Mouse (Mus musculus) cerebral cortex, adult 2 months (tissue): ENCODE data around the gene Adk.

Source experiments
- WGBS: fragments of 180-500 bp; shearing (Covaris S2); methylation state at CpG from one replicate; pipeline ENCODE4 v1.1.7; 2018; 5-methylcytosine and 5-hydroxymethylcytosine counted together

Adk gene

DNA sequence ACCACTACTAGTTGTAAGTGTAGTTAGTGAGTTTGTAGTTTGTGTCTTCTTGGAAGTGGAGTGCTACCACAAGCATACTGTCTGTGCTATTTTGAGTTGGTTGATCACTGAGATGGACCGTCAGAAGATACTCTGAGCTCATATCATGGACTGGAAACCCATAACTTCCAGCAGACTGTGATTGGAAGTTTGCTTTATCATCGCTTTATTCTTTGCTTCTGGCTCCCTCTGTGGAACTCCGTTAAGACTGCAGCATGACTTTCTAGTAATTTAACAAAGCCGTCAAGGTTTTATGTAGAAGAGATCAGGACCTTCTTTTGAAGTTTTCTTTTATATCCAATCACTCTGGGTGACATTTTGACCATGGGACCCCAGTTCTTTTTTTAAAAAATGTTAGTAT is 58.1 kb downstream of the Adk start:
- 37% methylated on average over 4 of the region's 4 CpGs for WGBS

DNA sequence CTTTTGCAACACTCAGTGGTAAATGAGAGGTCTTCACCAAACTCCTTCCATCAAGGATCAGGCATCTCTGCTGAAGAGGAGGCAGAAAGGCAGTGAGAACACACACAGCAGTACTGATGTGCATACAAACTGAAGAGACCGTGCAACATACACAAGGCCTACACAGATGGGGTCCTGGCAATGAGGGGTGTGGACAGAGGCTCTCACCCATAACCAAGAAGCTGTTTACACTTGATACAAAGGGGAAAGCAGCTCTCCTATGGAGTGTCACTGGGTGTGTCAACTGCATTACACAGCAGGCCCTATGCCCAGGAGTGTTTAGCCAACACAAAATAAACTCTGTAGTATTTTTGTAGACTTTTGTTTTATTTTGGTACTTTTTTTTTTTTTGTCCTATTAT is 59.1 kb downstream of the Adk start:
- WGBS: 88% methylated on average over 1 of the region's 1 CpGs

DNA sequence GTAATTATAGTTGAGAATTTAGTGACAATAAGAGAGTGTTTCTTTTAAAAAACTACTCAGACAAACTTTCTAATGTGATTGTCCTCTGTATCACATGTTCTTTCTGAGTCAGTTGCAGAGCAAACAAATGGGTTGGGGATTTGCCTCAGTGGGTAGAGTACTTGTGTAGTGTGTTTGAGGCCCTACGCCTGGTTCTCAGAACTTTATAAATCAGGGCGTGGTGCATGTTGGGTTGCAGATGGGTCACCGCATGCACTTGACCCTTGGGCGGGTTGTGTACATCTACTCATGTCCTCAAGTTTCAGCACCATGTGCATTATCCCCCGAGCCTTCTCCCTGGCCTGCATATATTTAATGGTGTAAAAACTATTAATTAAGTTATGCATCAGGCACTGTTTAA is 59.8 kb downstream of the Adk start:
- WGBS: 95% methylated on average over 5 of the region's 5 CpGs

DNA sequence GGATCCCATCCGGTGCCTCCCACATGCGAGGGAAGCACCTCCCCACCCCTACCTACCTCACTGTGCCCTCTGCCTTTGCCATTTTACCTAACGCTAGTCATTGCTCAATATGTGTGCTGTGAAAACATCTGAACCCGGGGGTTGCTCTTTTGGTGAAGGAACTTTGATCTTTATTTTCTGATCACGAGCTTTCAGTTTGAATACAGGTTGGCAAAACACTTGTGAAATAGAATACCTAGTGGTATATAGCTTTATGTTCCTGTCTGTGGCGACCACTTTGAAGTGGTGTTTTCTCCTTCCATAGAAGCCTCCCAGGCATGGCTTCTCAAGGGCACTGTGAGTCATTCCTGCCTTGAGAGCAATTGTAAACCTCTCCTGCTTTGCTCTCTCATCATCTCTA is 60.4 kb downstream of the Adk start:
- WGBS: 86% methylated on average over 6 of the region's 6 CpGs

DNA sequence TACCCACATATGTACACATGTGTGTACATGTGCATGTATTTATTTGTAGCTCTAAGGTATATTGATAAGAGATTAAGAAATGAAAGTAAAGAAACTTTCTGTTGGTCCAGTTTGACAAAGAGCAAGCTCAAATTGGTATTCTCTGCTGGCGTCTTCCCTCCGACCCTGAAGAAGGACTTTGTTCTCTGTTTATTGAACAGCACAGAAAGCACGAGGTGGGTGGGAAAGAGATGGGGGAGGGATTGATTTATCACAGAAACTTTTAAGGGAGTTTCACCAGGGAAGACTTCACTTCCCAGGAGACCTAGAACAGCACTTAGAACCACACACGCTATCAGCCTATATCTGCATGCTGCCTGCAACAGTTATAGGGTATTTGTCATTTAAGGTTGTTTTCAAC is 62.9 kb downstream of the Adk start:
- WGBS: 60% methylated on average over 4 of the region's 4 CpGs

DNA sequence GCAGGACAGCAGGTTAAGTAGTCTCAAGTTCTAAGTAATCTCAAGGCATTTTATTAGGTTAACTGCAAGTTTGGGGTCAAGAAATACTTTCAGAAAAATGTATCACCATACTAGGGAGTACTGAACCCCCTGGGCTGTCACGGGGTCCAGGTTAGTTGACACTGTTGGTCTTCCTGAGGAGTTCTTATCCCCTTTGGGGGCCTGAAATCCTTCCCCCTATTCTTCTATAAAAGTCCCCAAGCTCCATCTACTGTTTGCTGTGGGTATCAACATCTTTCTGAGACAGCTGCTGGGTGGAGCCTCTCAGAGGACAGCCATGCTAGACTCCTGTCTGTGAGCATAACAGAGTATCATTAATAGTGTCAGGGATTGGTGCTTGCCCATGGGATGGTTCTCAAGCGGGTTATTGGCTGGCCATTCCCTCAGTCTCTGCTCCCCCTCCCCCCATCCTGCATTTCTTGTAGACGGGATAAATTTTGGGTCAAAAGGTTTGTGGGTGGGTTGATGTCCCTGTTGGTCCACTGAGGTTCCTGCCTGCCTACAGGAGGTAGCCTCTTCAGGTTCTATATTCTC is 63.6 kb downstream of the Adk start:
- WGBS: 56% methylated on average over 3 of the region's 3 CpGs

DNA sequence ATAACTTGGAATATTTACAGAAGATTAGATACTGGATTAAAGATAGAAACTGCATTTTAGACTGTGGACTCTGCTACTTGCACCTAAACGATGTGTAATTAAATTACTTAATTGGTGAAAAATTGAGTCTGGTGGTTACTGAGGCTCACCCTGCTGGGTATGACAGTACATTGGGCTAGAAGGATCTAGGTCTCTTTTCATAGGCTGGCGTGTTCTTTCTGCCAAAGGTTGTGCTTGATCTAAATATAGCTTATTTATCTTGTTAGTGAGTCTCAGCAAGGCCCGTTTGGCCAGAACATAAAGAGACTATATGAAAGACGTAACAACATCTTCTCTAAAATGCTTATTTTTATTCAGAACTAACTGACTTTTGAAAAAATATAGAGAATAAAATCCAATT is 65.7 kb downstream of the Adk start:
- 71% methylated on average over 4 of the region's 4 CpGs for WGBS

DNA sequence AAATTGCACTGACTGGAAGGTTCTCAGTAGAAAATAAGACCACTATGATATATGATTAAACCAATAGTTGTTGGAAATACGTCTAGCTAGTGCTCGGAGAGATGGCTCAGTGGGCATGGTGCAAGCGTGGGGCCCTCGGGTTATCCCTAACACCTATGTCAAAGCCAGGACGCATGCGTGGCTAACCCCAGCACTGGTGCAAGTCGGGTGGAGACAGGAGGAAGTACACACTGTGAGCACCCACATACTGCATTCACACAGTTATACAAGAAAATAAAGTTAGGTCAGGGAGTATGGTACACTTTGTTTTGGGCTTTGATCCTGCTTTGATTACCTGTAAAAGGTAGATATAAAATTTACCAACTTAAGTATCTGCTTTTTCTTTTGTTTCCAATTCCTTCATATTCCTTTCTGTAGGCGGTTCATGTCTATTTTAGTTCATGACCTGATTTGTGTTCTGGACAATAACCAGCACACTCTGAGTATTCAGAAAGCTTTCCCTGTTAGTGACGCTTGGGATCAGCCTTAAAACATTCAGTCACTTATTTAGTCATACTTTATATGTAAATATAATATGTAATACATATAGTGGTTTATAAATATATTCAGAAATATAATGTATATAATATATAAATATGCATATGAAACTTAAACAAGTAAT is 67.4 kb downstream of the Adk start:
- 82% methylated on average over 9 of the region's 9 CpGs for WGBS

DNA sequence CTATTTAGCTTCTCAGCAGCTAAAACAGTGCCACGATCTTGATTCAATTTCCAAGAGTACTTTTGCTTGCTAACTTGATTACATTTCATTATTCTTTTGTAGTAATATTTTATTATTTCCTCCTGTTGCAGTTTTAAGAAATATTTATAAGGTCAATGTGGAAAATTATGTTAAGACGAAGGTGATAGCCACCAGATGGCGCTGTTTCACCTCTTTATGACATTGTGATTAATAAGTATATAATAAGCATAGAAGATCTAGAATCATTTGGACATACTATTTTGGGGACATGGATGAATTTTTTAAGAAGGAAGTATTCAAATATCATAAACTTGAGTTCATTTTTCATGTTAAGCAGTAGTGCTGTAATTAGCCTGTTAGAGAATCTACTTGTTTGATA is 68.1 kb downstream of the Adk start:
- WGBS: 26% methylated on average over 3 of the region's 3 CpGs

DNA sequence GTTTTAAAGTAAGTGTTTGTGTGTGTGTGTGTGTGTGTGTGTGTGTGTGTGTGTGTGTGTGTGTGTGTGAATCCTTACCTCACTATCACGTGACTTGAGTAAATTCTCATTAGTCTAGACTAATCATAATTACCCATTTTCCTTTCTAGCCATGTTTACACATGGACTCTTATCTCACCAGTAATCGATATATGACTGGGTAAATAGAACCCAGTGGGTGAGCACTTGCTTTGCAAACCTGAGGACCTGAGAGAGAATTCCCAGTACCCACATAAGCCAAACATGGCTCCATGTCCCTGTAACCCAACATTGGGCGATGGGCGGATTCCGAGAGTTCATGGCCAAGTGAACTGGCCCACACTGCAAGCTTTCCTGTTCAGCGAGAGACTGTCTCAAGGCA is 74.8 kb downstream of the Adk start:
- WGBS: 98% methylated on average over 6 of the region's 6 CpGs

DNA sequence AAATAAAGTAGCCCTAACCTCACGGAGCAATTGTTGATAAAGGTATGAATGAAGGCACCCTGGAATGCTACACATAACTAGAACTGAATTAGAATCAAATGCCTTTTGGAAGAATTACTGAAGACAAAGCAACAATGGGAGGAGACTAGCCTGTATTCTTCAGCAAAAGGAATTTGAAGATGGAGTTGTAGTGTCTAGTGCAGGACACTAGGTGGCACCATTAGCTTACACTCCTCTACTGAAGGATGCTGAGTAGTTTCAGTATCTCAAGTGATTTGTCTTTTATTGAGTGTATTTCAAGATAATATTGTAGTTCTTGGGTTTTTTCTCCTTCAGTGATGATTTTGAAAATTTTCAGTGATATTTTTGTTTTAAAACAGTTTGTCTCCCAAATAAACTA is 84.5 kb downstream of the Adk start:
- 33% methylated on average over 1 of the region's 1 CpGs for WGBS

DNA sequence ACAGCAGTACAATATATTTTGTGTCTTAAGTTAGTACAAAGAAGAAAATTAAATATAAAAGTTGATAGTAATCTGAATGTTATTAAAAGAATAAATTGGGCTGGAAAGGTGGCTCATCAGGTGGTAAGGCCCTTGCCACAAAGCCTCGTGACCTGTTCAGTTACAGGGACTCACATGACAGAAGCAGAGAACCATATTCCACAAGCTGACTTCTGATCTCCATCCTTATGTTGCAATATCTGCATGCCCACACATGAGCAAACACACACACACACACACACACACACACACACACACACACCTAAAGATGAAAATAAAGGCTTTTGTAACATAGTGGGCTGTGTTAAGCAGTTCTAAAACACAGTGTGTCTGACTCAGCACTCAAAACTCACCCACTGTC is 90.2 kb downstream of the Adk start:
- 83% methylated on average over 1 of the region's 1 CpGs for WGBS

DNA sequence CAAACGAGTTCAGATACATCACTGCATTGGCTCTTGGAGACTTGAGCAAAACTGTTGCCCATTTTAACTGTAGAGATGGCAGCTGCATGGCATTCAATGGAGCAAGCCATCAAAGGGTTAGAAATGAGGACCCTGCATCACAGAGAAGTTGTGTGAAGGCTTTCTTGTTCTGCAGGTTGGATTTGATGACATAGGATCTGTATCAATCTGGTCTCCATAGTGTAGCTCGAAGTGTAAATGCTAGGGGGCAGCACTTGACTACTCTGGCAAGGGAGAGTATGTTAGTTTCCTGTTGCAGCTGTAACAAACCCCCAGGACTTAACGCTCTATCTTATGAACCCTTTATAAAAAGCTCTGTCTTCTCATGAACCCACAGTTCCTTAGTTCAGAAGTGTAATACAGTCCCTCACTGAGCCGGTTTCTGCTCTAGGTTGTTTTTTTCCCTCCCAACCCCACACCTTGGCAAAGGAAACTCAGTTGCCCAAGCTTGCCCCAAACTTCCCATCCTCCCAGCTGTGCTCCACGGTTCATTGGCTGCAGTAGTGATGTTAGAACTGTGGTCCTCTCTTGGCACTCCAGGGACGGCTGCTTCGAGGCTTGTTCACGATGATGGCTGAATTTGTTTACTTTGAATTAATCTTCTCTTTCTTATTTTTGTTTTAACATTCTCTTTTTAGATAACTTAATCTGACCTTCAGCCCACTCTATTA is 91.2 kb downstream of the Adk start:
- 50% methylated on average over 8 of the region's 8 CpGs for WGBS

DNA sequence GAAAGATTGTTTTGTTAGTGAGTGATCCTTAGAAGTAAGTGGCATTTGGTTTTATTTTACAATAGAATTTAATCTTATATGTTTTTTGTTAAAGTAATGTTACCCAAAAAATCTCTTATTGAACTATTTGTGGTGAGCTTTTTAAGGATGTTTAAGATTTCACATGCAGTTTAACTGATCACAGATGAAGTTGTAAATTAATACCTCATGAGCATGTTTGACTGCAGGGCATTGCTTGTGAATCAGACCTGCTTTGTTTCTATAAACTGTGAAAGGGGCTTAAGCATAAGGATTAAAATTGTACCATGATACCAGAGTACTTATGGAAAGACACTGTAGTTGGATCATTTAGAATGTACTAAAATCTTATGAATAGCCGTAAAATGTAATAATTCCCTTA is 94.8 kb downstream of the Adk start:
- 96% methylated on average over 1 of the region's 1 CpGs for WGBS

DNA sequence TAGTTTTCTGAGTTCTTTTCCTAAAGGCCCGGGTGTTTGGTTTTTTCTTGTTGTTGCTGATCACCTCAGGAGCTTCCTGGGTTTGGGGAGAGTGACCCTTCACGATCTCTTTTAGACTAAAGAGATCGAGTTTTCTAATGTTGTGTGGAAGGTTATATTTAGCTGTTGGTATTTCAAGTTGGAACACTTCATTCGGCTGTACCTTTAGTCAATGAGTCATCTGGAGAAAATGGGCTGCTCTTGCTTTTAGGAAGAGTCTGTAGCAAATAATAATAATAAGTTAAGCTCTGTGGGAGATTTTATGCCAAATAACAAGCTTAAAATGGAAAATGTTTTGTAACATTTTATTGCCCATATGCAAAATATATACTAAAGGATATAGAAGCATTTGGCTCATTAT is 97.9 kb downstream of the Adk start:
- 45% methylated on average over 4 of the region's 4 CpGs for WGBS

DNA sequence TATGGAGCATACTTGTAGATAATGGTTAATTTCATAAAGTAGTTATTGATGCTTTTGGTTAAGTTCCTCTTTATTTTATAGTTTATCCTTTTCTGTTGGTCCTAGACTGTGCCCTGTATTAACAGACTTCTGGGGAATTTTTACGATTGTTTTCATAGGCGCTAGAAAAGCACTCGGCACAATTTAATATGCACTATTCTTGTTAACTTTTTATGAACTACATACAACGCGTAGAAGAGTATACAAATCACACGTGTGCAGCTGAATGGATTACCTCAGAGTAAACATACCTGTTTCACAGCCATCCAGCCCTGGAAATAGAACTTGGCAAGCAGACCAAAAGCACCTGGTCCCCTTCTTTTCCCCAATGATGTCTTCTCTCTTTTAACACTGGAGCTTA is 99.7 kb downstream of the Adk start:
- 94% methylated on average over 6 of the region's 6 CpGs for WGBS

DNA sequence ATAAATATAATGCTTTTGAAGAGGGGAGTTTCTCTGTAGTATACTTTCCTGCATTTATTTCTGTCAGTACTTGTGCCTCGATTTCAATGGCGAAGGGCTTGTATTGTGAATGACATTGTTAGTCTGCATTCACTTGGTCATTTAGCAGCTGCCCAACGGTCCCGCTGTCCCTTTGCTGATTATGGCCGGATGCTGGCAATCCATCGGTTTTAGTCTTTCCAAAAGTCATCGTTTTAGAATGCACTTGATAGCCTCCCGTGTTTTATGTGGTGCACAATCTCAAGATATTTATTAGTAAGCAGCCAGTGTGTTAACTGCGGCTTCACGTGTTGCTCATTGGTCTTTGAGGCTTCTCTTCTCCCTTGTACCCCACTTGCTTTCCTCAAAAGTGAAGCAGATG is 113.3 kb downstream of the Adk start:
- WGBS: 69% methylated on average over 10 of the region's 10 CpGs

DNA sequence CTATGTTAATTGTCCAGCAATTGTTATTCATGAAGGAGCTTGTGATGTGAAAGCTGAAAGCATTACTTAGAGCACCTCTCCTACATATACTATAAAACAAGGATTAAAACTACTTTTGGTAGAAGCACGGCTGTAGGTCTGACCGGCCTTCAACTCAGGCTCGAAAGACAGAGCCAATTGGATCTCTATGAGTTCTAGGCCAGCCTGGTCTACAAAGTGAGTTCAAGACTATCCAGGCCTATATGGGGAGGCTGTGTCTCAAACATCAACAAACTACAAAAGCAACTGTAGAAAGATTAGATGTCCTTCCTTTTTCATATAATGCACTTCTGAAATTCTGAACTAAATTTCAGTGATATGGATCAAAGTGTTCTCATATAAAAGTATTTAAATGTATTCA is 113.7 kb downstream of the Adk start:
- WGBS: 92% methylated on average over 3 of the region's 3 CpGs

DNA sequence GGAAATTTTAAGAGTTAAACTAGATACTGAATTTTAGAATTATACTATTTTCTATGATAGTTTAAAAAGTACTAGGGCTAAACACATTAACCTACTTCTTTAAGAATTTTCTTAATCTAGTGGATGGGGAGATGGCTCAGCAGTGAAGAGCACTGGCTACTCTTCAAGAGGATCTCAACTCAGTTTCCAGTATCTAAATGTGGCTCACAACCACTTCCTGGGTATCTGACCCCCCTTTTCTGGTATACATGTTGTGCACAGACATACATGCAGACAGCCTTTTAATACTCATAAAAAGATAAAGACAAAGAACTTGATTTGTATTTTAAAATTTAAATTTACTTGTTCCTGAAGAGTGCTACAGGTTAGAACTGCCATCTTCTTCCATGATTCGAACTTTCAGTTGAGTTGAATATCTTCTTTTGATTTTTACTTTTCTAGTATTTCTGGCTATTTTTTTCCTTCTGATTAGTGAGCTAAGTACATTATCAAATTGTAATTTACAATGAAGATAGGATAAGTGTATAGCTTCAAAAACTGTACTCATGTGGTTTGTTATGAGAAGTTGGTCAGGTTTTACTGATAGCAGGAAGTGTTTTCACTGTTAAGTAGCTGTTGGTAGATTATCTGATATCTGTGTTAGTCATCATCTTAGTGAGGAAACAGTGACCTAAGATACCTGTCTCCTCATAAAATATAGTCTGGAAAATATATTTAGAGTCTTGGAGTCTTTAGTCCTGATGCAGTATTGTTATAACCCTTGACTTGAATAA is 121.8 kb downstream of the Adk start:
- 97% methylated on average over 1 of the region's 1 CpGs for WGBS

DNA sequence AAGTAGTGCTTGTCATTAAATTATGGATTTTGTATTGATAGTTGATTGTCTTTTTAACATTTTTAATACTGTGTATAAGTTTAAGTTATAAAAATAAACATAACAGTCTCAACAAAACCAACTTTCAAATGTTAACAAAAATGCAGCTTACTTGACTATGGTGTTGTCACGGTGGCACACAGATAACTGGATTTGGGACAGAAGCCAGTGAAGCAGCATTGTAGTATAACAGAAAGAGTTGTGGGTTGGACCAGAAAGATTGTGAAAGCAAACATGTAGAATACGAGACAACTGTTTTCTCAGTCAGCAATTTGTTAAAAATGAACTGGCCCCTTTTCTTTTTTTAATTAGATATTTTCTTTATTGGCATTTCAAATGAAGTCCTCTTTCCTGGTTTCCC is 122.4 kb downstream of the Adk start:
- WGBS: 84% methylated on average over 2 of the region's 2 CpGs

DNA sequence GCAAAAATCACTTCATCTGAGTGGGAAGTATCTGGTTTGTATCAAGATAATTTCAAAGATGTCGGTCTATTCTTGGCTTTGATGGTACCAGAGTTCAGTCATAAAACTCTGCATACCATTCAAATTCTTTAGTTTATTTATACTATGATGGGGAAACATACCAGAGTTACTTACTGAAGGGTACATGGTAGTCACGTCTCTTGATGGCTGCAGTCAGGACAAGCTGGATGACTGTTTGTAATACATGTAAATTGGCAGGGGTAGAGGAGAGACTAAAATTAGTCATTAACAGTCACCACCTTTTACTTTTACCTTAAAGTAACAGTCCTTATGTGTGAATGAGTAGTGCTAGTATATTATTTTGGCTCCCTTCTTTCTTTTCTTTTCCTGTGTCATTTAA is 125.4 kb downstream of the Adk start:
- 87% methylated on average over 2 of the region's 2 CpGs for WGBS

DNA sequence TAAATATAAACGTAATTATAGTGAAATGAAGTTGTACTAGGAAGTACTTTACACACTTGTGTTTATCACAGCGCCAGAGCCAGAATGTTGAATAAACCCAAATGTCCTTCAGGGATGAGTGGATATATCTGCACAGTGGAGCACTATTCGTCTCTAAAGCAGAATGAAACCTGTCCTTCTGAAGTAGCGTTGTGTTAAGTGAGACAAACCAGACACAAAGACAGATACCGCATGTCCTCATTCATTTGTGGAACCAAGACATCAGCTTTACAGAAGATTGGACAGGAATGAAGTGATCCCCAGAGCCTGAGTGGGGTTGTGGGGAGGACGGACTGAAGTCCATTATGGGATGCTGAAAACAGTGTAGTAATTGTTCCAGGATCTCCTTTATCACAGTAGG is 126.0 kb downstream of the Adk start:
- 85% methylated on average over 6 of the region's 6 CpGs for WGBS

DNA sequence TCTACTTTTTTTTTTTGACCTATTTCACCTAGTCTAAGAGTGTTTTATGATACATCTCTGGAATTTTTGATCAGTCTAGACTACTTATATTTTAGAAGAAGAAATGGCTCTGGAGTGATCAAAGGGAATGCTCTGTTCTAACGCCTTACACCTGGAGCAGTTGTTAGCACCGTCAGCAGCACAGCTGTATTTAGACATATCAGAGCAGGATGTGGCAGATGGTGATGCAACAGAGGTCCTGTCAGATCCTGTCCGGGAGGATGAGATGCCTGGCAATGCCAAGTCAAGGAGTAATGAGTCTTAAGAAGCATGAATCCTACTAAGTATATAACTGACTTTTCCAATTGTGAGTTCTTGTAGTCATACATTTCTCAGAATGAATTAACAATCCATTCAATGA is 128.7 kb downstream of the Adk start:
- WGBS: 71% methylated on average over 3 of the region's 3 CpGs
